Mouse (Mus musculus) ovary, postnatal 10 days (tissue): ENCODE results near the gene Atp9a.

Experiments
- DNase-seq: peaks from one replicate; pipeline ENCODE4 v3.0.0; 2022; ENCODE audit warnings: low spot score

Gene Atp9a

GRCm38 (mm10) chr2:168738854-168739253, 3.4 kb downstream of the Atp9a start:
- no peak for DNase-seq

GRCm38 (mm10) chr2:168737878-168738277, 4.3 kb downstream of the Atp9a start:
- no peak for DNase-seq

GRCm38 (mm10) chr2:168734023-168734422, 8.2 kb downstream of the Atp9a start:
- DNase-seq: no peak

- no peak for DNase-seq
Observed at GRCm38 (mm10) chr2:168731258-168731657, 11.0 kb downstream of the Atp9a start.

DNA sequence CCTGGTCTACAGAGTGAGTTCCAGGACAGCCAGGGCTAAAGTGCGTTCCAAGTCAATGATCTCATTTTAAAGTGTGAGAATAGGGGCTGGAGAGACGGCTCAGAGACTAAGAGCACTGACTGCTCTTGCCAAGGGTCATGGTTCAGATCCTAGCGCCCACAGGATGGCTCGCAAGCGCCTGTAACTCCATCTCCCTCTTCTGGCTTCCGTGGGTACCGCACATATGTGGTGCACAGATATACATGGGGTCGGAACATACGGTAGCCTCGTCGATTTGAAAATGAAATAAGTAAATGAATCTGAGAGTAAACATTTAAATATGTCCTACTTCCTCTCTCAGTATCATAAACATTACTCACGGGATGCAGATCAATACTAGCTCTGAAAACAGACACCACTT, 12.5 kb downstream of the Atp9a start:
- DNase-seq: no peak

- DNase-seq: no peak
Observed at GRCm38 (mm10) chr2:168728045-168728444, 14.2 kb downstream of the Atp9a start.

- no peak for DNase-seq
Observed at GRCm38 (mm10) chr2:168726007-168726406, 16.2 kb downstream of the Atp9a start.

- DNase-seq: no peak
Observed at GRCm38 (mm10) chr2:168721313-168721712, 20.9 kb downstream of the Atp9a start.

- DNase-seq: no peak
Observed at GRCm38 (mm10) chr2:168719742-168720141, 22.5 kb downstream of the Atp9a start.

DNA sequence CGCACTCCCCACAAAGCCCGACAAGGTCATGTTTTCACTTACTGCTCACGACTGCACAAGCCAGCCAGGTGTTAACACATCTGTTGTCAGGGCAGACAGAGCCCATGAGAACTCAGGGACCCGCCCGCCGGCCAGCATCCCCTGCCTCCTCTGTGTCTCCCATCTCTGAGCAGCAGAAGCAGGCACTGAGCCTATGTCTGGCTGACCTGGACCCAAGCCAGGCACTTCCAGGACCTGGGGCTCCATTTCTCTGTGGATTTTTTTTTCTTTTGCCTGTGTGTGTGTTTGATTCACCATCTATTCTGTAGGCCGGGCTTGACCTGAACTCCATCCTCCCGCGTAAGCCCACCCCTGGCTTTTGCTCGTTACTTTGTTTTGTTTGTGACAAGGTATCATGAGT, 23.5 kb downstream of the Atp9a start:
- no peak for DNase-seq

DNA sequence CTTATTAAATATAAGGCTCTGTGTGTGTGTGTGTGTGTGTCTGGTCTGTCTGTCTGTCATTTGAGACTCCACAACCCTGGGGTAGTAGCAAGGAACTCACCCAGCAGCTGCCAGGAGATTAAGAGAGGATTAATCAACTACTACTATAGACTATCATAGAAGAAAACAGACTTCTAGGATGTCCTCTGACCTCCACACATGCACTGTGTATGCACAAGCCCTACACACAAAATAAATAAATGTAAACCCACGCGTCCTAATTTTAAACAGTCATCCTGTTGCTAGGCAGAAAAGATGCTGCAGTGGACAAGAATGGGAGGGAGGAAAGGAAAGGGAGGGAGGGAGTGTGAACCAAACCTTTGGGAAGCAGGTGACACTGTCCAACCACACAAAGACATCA, 23.9 kb downstream of the Atp9a start:
- no peak for DNase-seq

DNA sequence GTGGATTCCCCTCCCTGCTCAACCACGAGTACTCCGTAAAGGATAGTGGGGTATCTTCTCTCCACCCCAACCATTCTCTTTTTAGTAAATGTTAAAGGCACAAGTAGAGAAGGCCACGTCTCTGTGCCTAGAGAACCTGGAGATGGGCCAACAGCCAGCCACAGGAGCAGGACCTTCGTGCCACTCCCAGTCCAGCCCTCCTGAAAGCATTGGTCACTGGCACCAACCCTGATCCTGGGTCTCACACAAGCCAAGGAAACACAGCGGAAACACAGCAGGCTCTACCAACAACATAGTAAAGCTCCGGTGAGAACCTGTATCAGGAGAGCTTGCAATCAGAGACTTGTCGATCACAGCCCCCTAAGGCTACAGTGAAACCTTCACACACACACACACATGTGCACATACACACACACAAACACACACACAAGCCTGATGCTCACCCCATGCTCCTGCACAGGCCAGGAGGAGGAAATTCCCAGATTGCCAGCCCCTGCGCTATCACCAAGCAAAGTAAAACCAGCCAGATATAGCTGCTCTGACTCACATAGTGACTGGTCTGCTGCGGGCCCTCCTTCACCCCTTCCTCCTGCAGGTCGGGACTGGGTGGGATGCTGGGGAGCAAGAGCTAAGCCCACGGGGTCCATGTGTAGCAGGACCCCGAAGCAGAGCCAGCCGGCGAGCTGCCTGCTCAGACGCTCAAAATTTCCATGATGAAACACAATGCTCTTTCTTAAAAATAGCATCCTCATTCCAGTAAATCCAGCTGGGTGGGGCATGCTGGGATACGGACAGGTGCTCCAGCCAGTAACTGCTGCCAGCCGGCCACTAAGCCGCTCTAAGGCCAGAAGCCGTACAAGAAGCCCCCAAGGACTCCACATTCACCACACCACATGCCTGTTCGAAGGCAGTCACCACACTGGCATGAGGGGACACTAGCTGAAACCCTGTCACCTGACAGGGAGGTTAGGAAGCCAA, 29.7 kb downstream of the Atp9a start:
- no peak for DNase-seq

DNA sequence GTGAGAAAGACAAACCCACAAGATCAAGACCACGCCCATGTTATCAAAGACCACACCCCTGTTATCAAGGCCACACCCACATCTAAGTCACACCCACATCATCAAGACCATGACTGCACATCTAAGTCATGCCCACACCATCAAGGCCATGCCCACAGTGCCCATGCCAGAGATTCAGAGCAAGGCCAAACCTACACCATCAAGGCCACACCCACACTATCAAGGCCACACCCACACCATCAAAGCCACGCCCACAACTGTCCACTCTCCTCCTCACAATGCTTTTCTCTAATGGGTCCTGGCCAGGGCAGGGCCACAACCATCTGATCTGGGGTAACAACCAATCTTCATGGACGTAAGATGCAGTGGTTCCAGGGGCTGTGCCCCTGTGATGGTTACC, 31.2 kb downstream of the Atp9a start:
- no peak for DNase-seq

DNA sequence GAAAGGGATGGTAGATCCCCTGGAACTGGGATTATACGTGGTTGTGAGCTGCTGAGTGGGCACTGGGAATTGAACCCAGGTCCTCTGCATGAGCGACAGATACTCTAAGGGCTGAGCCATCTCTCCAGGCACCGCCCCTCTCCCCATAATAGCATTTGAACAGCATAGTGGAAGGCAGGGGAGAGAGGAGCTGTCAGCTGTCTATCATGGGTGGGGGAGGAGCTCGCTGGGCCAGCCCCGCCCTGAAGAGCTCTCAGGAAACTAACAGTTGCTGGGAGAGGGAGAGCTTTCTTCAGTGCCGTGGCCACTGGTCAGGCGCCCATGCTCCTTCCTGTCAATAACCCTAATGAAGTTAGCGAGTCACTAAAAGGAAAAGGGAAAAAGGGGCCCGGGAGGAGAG, 34.4 kb downstream of the Atp9a start:
- no peak for DNase-seq

- DNase-seq: no peak
Observed at GRCm38 (mm10) chr2:168702266-168702665, 39.9 kb downstream of the Atp9a start.

DNA sequence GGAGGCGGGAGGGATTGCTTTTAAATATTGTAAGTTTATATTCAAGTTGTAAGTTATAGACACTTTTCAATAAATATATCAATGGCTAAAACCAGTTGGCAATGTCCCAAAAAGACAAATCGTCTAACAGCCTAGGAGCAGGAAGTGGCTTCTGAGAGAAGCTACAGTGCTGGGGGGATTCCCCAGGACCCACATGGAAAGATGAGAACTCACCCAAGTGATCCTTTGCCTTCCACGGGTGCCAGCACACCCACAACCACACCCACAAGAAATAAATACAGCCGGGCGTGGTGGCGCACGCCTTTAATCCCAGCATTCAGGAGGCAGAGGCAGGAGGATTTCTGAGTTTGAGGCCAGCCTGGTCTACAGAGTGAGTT, 47.2 kb downstream of the Atp9a start:
- DNase-seq: no peak

GRCm38 (mm10) chr2:168694379-168695026, 47.7 kb downstream of the Atp9a start:
- DNase-seq: no peak

DNA sequence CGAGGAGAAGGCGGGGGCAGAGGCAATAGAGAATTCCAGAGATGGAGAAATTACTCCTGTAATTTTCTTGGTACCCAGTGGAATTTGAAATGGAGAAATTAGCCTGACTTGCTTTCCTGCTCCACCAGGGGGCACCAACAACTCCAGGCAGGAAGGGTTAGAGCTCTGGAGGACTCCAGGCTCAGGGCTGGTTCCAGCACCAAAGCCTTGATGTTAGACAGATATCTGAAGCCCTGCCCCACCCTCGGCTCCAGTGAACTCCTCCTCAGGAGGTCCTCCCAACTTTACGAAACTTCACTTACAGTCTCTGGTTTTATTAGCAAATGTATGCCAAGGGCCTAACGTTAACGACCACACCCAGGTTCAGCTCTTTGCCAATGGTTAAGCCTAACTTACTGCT, 50.4 kb downstream of the Atp9a start:
- DNase-seq: peak; percentile 33

GRCm38 (mm10) chr2:168687326-168687725, 54.9 kb downstream of the Atp9a start:
- DNase-seq: no peak

DNA sequence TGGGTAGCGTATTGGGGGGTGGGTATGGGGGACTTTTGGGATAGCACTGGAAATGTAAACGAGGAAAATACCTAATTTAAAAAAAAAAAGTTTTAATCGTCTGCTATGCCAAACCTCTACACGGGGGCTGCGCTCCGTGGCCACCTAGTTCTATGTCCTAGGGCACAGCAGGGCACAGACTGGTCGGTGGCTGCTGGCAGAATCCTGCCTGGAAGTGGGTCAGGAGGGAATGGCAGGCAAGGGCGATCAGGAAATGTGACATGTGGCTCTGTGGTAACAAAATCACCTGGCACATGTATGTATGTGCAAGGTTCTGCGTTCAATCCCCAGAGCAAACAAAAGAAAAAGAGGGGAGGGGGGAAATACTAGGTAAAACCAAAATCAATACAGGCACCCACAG, 56.3 kb downstream of the Atp9a start:
- no peak for DNase-seq

DNA sequence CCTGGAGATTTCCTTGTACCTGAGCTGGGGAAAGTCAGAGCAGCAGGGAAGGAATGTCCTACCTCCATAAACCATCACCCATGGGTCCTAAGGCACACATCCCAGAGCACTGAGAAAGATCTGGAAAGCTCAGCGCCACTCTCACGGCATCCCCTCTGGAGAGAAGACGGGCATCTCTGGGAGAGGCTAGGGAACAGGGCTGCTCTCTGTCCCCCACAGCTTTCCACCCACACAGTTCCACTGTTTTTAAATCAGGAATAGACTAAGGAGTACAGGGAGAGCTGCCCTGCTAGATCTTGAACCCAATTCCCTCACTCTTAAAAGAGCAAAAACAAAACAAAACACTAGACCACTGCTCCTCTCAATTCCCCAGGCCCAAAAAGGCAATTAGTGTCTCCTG, 57.5 kb downstream of the Atp9a start:
- DNase-seq: no peak

DNA sequence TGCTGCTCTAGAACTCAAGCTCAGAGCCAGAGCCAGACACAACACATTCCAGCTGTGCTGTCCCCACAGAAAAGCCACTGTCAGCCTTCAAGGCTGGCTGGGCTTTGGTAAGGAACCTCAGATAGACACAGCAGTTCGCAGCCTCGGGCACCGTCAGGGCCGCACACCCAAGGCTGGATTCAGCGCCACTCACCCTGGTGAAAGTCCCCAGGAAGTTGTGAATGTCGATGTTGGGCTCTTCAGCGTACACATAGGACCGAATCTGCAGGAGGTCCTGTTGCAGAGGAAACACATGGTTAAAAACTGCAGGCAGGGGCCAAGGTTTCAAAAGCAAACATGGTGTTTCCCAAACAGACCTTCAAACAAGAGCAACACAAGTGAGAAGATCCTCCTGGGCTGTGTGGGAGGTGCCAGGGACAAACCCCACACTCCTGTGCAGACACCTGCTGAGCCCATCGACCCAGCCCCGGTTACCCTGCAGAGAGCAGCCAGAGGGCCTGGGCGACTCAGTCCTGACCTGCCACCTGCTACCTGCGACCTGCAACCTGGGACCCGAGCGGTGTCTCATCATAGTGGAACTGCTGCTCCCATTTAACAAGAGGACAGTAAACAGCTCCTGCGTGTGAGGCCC, 58.6 kb downstream of the Atp9a start:
- DNase-seq: no peak

DNA sequence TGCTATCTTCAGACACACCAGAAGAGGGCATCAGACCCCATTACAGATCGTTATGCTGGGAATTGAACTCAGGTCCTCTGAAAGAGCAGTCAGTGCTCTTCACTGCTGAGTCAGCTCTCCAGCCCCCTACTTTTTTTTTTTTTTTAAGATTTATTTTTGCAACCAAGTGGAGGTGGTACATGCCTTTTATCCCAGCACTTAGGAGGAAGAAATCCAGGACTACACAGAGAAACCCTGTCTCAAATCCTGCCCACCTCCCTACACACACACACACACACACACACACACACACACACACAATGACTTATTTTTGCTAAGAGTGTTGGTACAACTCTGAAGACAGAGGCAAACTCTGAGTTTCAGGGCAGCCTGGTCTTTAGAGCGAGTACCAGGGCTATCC, 59.5 kb downstream of the Atp9a start:
- DNase-seq: no peak
